ENCODE assay signal across 20 mouse cellular contexts in the genomic region with DNA sequence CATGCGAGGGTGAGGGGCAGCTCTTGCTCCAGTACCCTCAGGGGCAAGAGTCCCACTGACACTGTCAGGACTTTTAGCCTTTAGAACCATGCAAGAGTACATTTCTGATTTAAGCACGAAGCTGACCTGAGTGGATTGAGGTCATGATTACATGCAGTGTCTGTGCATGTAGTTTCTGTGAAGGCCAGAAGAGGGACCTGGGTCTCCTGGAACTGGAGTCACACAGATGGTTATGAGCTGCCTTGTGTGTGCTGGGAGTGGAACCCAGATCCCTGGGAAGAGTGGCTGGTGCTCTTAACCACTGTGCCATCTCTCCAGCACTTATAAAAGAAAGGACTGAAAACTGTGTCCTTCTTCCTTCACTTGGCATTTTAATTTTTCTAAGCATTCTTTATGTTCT.
"Had no signal": no experiment of that assay in that cellular context is flagged by ENCODE, and none has a peak within 500 bp of the region (broad histone marks: within the 10 kb centered on the region; RNA-seq: fewer than 3 reads in every experiment).

No protein-coding gene starts in this region.

- H3K27ac ChIP-seq: limb, embryonic 10.5 days; limb, embryonic 13.5 days; liver, embryonic 12.5 days; liver, embryonic 15.5 days; macrophage; midbrain, embryonic 10.5 days; neural tube, embryonic 12.5 days; neural tube, embryonic 15.5 days; stomach, embryonic 15.5 days had no signal

- H3K4me2 ChIP-seq: limb, embryonic 13.5 days; liver, embryonic 12.5 days; liver, embryonic 15.5 days; neural tube, embryonic 12.5 days; neural tube, embryonic 15.5 days; stomach, embryonic 15.5 days had no signal

- DNase-seq: kidney, adult 18-20 months; kidney, adult 9 months; kidney, postnatal 14 days; kidney, postnatal 4 days; liver; lung, adult 2 months; midbrain, embryonic 14.5 days; right cerebral cortex, postnatal 4 days; thymus, adult 18-20 months; thymus, postnatal 4 days had no signal

- H3K9me3 ChIP-seq: limb, embryonic 10.5 days; limb, embryonic 13.5 days; liver, embryonic 12.5 days; liver, embryonic 15.5 days; midbrain, embryonic 10.5 days; neural tube, embryonic 12.5 days; neural tube, embryonic 15.5 days; stomach, embryonic 15.5 days had no signal

- H3K27me3 ChIP-seq: limb, embryonic 13.5 days; liver, embryonic 12.5 days; liver, embryonic 15.5 days; neural tube, embryonic 12.5 days; stomach, embryonic 15.5 days had no signal

- H3K9ac ChIP-seq: limb, embryonic 13.5 days; liver, embryonic 12.5 days; liver, embryonic 15.5 days; neural tube, embryonic 12.5 days; neural tube, embryonic 15.5 days; stomach, embryonic 15.5 days had no signal

- H3K36me3 ChIP-seq: limb, embryonic 10.5 days; limb, embryonic 13.5 days; liver, embryonic 12.5 days; liver, embryonic 15.5 days; midbrain, embryonic 10.5 days; neural tube, embryonic 12.5 days; neural tube, embryonic 15.5 days; stomach, embryonic 15.5 days had no signal

- H3K4me1 ChIP-seq: liver, embryonic 12.5 days; liver, embryonic 15.5 days; megakaryocyte, embryonic 14.5 days; midbrain, embryonic 10.5 days; neural tube, embryonic 12.5 days; neural tube, embryonic 15.5 days; stomach, embryonic 15.5 days had no signal

- H3K4me3 ChIP-seq: limb, embryonic 10.5 days; limb, embryonic 13.5 days; liver, embryonic 12.5 days; liver, embryonic 15.5 days; megakaryocyte, embryonic 14.5 days; midbrain, embryonic 10.5 days; neural tube, embryonic 12.5 days; neural tube, embryonic 15.5 days; stomach, embryonic 15.5 days had no signal

- ATAC-seq: liver, embryonic 12.5 days had no signal
